Mouse (Mus musculus) hindbrain, embryonic 11.5 days (tissue): ENCODE results near the gene Wbp1. TPM values are rescaled to one million over a fixed set of nuclear protein-coding genes. Genes with fewer than 3 reads are reported as not detected.

Experiments
- ATAC-seq: fragments of 200-750 bp; cut with Nextera tagmentation; 2 replicates; pipeline ENCODE4 v1.8.0; 2017; ENCODE audit warnings: mild to moderate bottlenecking, moderate TSS enrichment, moderate library complexity; ENCODE audit not compliant: low FRiP score
- DNase-seq: peaks from one replicate; pipeline ENCODE4 v3.0.0-alpha.2; 2015; ENCODE audit warnings: low spot score
- H3K27ac ChIP-seq: fragments of 300-500 bp; sonication (generic); 2 replicates; pipeline ENCODE4 v1.5.1; 2014; ENCODE audit warnings: mild to moderate bottlenecking, low read depth, low read length
- H3K27me3 ChIP-seq: fragments of 300-500 bp; sonication (generic); 2 replicates; pipeline ENCODE4 v1.6.1; 2014; ENCODE audit warnings: mild to moderate bottlenecking, low read length, moderate library complexity, mixed read lengths; ENCODE audit not compliant: control insufficient read depth, insufficient read depth
- H3K36me3 ChIP-seq: fragments of 300-500 bp; sonication (generic); 2 replicates; pipeline ENCODE4 v1.6.1; 2014; ENCODE audit warnings: mild to moderate bottlenecking, low read length, moderate library complexity, mixed read lengths; ENCODE audit not compliant: control insufficient read depth, insufficient read depth
- H3K4me1 ChIP-seq: fragments of 300-500 bp; sonication (generic); replicated peaks from 2 replicates; pipeline ENCODE4 v1.6.1; 2014; ENCODE audit warnings: low read length, mixed read lengths; ENCODE audit not compliant: control insufficient read depth, insufficient read depth
- H3K4me2 ChIP-seq: fragments of 300-500 bp; sonication (generic); replicated peaks from 2 replicates; pipeline ENCODE4 v1.6.1; 2014; ENCODE audit warnings: mild to moderate bottlenecking, low read depth, low read length
- H3K4me3 ChIP-seq: fragments of 300-500 bp; sonication (generic); 2 replicates; pipeline ENCODE4 v1.5.1; 2014; ENCODE audit warnings: low read depth, low read length
- H3K9ac ChIP-seq: fragments of 300-500 bp; sonication (generic); 2 replicates; pipeline ENCODE4 v1.6.1; 2014; ENCODE audit warnings: low read depth, low read length
- H3K9me3 ChIP-seq: fragments of 300-500 bp; sonication (generic); 2 replicates; pipeline ENCODE4 v1.6.1; 2016; ENCODE audit warnings: low read length; ENCODE audit not compliant: control insufficient read depth
- WGBS: fragments of 180-500 bp; shearing (Covaris S2); extraction: QIAGEN DNeasy Blood & Tissue Kit; methylation state at CpG from one replicate; pipeline ENCODE4 v1.1.7; 2014; 5-methylcytosine and 5-hydroxymethylcytosine counted together
- polyA plus RNA-seq: library from polyadenylated mRNA; unstranded; fragments of >200 nt; fragmentation: Nextera tagmentation; extraction: Ambion mirVana; gene quantifications from 2 replicates; pipeline ENCODE4 v1.2.1, GENCODE M21; 2014

The Wbp1 gene
- polyA plus RNA-seq = 160 and 179 TPM in 2 replicates

- Histone ChIP-seq H3K9me3 (no peaks in the 10 kb centered on the region), H3K4me3 (peak within 1 kb of the TSS; percentile 80), H3K4me1 (peaks cover 18% of the 10 kb centered on the region), H3K27me3 (no peaks in the 10 kb centered on the region), H3K27ac (peak within 1 kb of the TSS; percentile 99), H3K36me3 (0 out of 2 replicates have a peak, but pooled peaks cover 7% of the 10 kb centered on the region), H3K9ac (peak within 1 kb of the TSS; percentile 97), H3K4me2 (peak within 1 kb of the TSS; percentile 94)
- ATAC-seq (peak; percentile 94), DNase-seq (peak; percentile 93)
- WGBS = 1% methylated on average over 37 of the region's 38 CpGs
Measured at GRCm38 (mm10) chr6:83120930-83121862, at the start of gene Wbp1. TSS of gene Wbp1 (minus strand) at chr6:83121559.

GRCm38 (mm10) chr6:83171063-83171462 is 49.7 kb upstream of the Wbp1 start:
- Histone ChIP-seq H3K4me2 (no peak overlapping the region), H3K36me3 (0 out of 2 replicates have a peak, but pooled peaks cover 2% of the 10 kb centered on the region), H3K9me3 (no peaks in the 10 kb centered on the region), H3K4me1 (no peaks in the 10 kb centered on the region), H3K4me3 (no peak overlapping the region), H3K27me3 (no peaks in the 10 kb centered on the region), H3K27ac (no peak overlapping the region), H3K9ac (no peak overlapping the region)
- WGBS = 83% methylated on average over 5 of the region's 5 CpGs
- ATAC-seq = no peak
- DNase-seq = no peak

- no peak overlapping the region for H3K27ac ChIP-seq
- H3K4me3 ChIP-seq = no peak overlapping the region
- WGBS = 89% methylated on average over 5 of the region's 5 CpGs
- H3K36me3 ChIP-seq = 0 out of 2 replicates have a peak, but pooled peaks cover 2% of the 10 kb centered on the region
- no peaks in the 10 kb centered on the region for H3K9me3 ChIP-seq
- H3K27me3 ChIP-seq = no peaks in the 10 kb centered on the region
- no peak overlapping the region for H3K9ac ChIP-seq
- ATAC-seq = no peak
- no peak overlapping the region for H3K4me2 ChIP-seq
- DNase-seq = no peak
- no peaks in the 10 kb centered on the region for H3K4me1 ChIP-seq
Measured at GRCm38 (mm10) chr6:83169872-83170271, 48.5 kb upstream of the Wbp1 start.

GRCm38 (mm10) chr6:83166243-83166630 is 44.9 kb upstream of the Wbp1 start:
- WGBS = 1% methylated on average over 12 of the region's 12 CpGs
- Histone ChIP-seq H3K4me1 (peaks cover 6% of the 10 kb centered on the region; the same call in 1 of the 2 replicates), H3K27ac (peak overlapping the region; percentile 86; the same call in 1 of the 2 replicates), H3K9ac (peak overlapping the region; percentile 84), H3K36me3 (0 out of 2 replicates have a peak, but pooled peaks cover 2% of the 10 kb centered on the region), H3K27me3 (peaks cover 17% of the 10 kb centered on the region), H3K4me3 (peak overlapping the region; percentile 80), H3K4me2 (peak overlapping the region; percentile 56), H3K9me3 (no peaks in the 10 kb centered on the region)
- ATAC-seq (no peak), DNase-seq (no peak)

- peaks cover 22% of the 10 kb centered on the region for H3K27me3 ChIP-seq
- H3K36me3 ChIP-seq = 0 out of 2 replicates have a peak, but pooled peaks cover 2% of the 10 kb centered on the region
- DNase-seq (peak; percentile 97), ATAC-seq (peak; percentile 85)
- peak within 1 kb of the TSS; percentile 80 for H3K4me3 ChIP-seq
- no peaks in the 10 kb centered on the region for H3K9me3 ChIP-seq
- peak within 1 kb of the TSS; percentile 84 for H3K9ac ChIP-seq
- peak within 1 kb of the TSS; percentile 56 for H3K4me2 ChIP-seq
- peaks cover 6% of the 10 kb centered on the region; the same call in 1 of the 2 replicates for H3K4me1 ChIP-seq
- WGBS = under 1% methylated on average over 57 of the region's 58 CpGs
- H3K27ac ChIP-seq = peak within 1 kb of the TSS; percentile 86
Measured at GRCm38 (mm10) chr6:83165607-83166242, 44.4 kb upstream of the Wbp1 start, which contains the start of gene Dctn1. TSS of gene Dctn1 (plus strand) at chr6:83165920.

GRCm38 (mm10) chr6:83165026-83165606 is 43.8 kb upstream of the Wbp1 start:
- peak overlapping the region; percentile 84 for H3K9ac ChIP-seq
- no peaks in the 10 kb centered on the region for H3K9me3 ChIP-seq
- H3K4me2 ChIP-seq = peak overlapping the region; percentile 56
- peak overlapping the region; percentile 80 for H3K4me3 ChIP-seq
- H3K36me3 ChIP-seq = 0 out of 2 replicates have a peak, but pooled peaks cover 2% of the 10 kb centered on the region
- 7% methylated on average over 6 of the region's 6 CpGs for WGBS
- H3K4me1 ChIP-seq = peaks cover 6% of the 10 kb centered on the region; the same call in 1 of the 2 replicates
- ATAC-seq = peak; percentile 36
- H3K27ac ChIP-seq = no peak overlapping the region
- no peak for DNase-seq
- peaks cover 28% of the 10 kb centered on the region for H3K27me3 ChIP-seq

GRCm38 (mm10) chr6:83162701-83163100 is 41.3 kb upstream of the Wbp1 start:
- Histone ChIP-seq H3K9ac (no peak overlapping the region), H3K4me3 (peak overlapping the region; percentile 25; the same call in 1 of the 2 replicates), H3K9me3 (no peaks in the 10 kb centered on the region), H3K4me2 (no peak overlapping the region), H3K36me3 (no peaks in the 10 kb centered on the region), H3K27me3 (peaks cover 31% of the 10 kb centered on the region), H3K27ac (no peak overlapping the region), H3K4me1 (peaks cover 6% of the 10 kb centered on the region; the same call in 1 of the 2 replicates)
- peak; percentile 85 for DNase-seq
- 3% methylated on average over 8 of the region's 8 CpGs for WGBS
- ATAC-seq = no peak
